Mouse (Mus musculus): ENCODE results near the gene Cnga3.

- TF ChIP-seq POLR2A (IDR thresholded peaks at IDR 0.05; ENCODE audit: insufficient read length, low read depth): no peak
- TF ChIP-seq MYOG (IDR thresholded peaks at IDR 0.05; ENCODE audit: control insufficient read depth in 1 of 3, insufficient read depth in 1 of 3, insufficient read length in 2 of 3, low read depth in 2 of 3): no peak
- TF ChIP-seq TCF12 (IDR thresholded peaks at IDR 0.05; ENCODE audit: insufficient read depth, poor library complexity, severe bottlenecking): no peak
- no peak for TF ChIP-seq MYOD1 (IDR thresholded peaks at IDR 0.05; ENCODE audit: control insufficient read depth in 1 of 3, insufficient read length in 2 of 3, low read depth in 2 of 3)
- no peak for TF ChIP-seq E2F4 (IDR thresholded peaks at IDR 0.05; ENCODE audit: insufficient read depth)
- no peak for TF ChIP-seq USF1 (IDR thresholded peaks at IDR 0.05; ENCODE audit: low read depth)
Observed at GRCm38 (mm10) chr1:37287748-37288147, 73.5 kb downstream of the Cnga3 start.

All from myocyte (in vitro differentiated cells).